Mouse (Mus musculus): ENCODE results near the gene Hid1. TPM values are rescaled to one million over a fixed set of nuclear protein-coding genes. Genes with fewer than 3 reads are reported as not detected.
A peak's percentile ranks its signal among the peaks of the same experiment; 100 is the strongest.

Gene Hid1
- polyA plus RNA-seq, 1 experiment from 2014 or later = 22.3 TPM

DNA sequence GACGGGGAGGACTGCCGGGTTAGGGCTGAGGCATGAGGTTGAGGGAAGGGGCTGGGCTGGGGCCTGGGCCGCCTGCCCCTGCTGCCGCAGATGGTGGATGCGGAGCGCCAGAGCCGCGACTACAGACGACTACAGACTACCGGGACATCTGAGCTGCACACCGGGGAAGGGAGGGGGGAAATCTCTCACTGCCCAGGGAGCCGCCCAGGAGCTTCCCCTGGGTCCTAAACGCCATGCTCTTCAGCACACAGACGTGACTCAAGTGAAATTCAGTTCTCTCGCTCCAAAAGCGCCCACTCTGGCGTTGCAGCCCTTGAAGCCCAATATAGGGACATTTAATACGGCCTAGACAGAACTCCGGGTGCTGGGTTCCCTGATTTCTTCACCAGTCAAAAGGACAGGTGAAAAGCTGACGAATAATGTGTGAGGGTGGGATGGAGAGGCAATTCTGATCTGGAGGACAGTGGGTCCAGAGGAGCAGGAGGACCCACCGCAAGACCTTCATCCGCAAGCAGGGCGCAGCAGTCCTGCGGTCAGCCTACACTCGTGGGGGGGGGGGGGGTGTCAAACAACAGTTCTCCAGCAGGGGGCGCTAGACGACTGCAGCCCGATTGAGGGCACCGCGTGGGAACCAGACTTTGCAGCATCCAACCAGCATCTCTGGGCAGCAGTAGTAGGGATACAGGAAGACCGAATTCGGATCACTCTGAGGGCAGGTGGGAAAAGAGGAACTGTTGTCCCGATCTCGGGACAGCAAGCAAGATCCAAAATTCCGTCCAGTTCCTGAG, 45.5 kb downstream of the Hid1 start, which contains the start of gene Ush1g:
Gene Ush1g, minus strand, starts transcription at position 136 of the 788 bp plus-strand sequence.
- Histone ChIP-seq H3K27me3 (ENCODE audit: control insufficient read depth, insufficient read depth, low read length) (peaks cover 77% of the 10 kb centered on the region), H3K27ac (ENCODE audit: low read depth, low read length) (no peak within 1 kb of the TSS), H3K36me3 (ENCODE audit: control insufficient read depth, insufficient read depth, low read length) (no peaks in the 10 kb centered on the region), H3K9me3 (ENCODE audit: control insufficient read depth, low read length) (no peaks in the 10 kb centered on the region), H3K9ac (ENCODE audit: low read length) (no peak within 1 kb of the TSS), H3K4me2 (ENCODE audit: low read depth, low read length, severe bottlenecking) (0 out of 2 replicates have a peak within 1 kb of the TSS, but pooled peaks have one; percentile 26), H3K4me3 (ENCODE audit: low read depth, low read length) (no peak within 1 kb of the TSS), H3K4me1 (replicated peaks; ENCODE audit: control insufficient read depth, insufficient read depth, low read length) (peaks cover 2% of the 10 kb centered on the region; the same call in 1 of the 2 replicates)
- 0 out of 2 replicates have a peak, but pooled peaks have one; percentile 12 for ATAC-seq (replicated peaks; ENCODE audit: low FRiP score)
- WGBS = 5% methylated on average over 35 of the region's 35 CpGs
- peak; percentile 94 for DNase-seq (ENCODE audit: low spot score)

DNA sequence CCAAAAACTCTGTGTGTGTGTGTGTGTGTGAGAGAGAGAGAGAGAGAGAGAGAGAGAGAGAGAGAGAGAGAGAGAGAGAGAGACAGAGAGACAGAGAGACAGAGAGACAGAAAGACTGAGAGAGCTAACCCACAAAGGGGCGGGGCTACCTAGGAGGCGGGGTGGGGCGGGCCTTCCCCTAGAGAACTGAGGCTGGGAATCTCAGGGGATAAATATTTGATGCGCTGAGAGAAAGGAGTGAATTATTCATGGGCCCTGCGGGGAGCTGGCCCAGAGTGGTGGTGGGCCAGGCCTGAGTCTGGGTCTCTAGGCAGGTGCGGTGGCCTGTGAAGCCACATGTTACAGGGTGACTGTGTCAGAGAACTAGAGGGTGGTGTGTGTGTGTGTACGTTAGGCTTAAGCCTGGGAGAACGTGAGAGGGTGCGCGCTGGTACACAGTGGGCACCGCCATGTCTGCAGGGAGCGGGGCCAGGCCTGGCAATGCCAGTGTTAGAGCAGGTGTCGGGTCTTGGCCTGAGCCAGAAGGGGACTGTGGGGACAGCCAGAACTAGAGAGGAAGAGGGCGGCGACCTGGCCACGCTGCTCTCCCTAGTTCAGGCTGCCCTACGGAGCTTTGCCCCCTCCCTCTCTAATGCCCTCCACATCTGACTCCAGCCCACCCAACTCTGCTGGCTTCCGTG, 47.7 kb downstream of the Hid1 start:
- DNase-seq (ENCODE audit: low spot score) = no peak
- no peak overlapping the region for H3K27ac ChIP-seq (ENCODE audit: low read depth, low read length)
- H3K4me2 ChIP-seq (ENCODE audit: low read depth, low read length, severe bottlenecking) = no peak overlapping the region
- H3K9ac ChIP-seq (ENCODE audit: low read length) = no peak overlapping the region
- no peak for ATAC-seq (replicated peaks; ENCODE audit: low FRiP score)
- H3K4me1 ChIP-seq (replicated peaks; ENCODE audit: control insufficient read depth, insufficient read depth, low read length) = peaks cover 2% of the 10 kb centered on the region; the same call in 1 of the 2 replicates
- 5% methylated on average over 18 of the region's 18 CpGs for WGBS
- H3K36me3 ChIP-seq (ENCODE audit: control insufficient read depth, insufficient read depth, low read length) = no peaks in the 10 kb centered on the region
- no peaks in the 10 kb centered on the region for H3K9me3 ChIP-seq (ENCODE audit: control insufficient read depth, low read length)
- peaks cover 89% of the 10 kb centered on the region for H3K27me3 ChIP-seq (ENCODE audit: control insufficient read depth, insufficient read depth, low read length)
- H3K4me3 ChIP-seq (ENCODE audit: low read depth, low read length) = no peak overlapping the region

DNA sequence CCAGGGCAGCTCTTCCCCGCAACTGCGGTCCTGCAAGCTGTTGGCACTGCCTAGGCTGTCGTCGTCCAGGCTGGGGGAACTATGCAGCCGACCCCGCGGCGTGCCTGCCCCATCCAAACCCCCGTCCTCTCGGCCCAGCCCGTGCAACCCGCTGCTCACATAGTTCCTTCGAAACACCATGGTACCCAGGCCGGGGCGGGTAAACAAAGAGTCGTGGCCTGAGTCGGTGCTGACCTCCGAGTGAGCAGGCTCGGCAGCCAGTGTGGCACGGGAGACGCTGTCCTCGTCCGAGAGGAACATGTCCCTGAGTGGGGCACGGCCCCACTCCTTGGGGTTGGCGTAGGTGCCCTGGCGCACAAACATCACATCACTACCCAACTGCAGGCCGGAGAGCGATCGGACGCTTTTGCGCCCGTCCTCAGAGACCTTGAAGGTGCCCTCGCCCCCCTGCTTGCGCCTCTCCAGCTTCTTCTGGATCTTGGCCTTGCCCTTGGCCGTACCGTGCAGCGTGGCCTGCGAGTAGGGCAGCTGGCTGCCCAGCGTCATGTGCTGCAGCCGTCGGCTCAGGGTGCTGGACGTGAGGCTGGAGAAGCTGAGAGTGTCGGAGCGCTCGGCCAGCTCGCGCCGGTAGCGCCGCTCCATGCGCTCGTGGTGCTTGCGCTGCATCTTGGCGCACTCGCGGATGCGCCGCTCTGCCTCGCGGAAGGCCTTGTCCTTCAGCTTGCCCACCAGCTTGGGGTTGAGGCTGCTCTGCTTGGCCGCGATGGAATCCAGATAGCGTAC, 49.1 kb downstream of the Hid1 start:
- ATAC-seq (replicated peaks; ENCODE audit: low FRiP score) (no peak), DNase-seq (ENCODE audit: low spot score) (no peak)
- no peak overlapping the region for H3K4me3 ChIP-seq (ENCODE audit: low read depth, low read length)
- no peaks in the 10 kb centered on the region for H3K9me3 ChIP-seq (ENCODE audit: control insufficient read depth, low read length)
- H3K4me2 ChIP-seq (ENCODE audit: low read depth, low read length, severe bottlenecking) = no peak overlapping the region
- no peak overlapping the region for H3K27ac ChIP-seq (ENCODE audit: low read depth, low read length)
- H3K27me3 ChIP-seq (ENCODE audit: control insufficient read depth, insufficient read depth, low read length) = peaks cover 81% of the 10 kb centered on the region
- H3K4me1 ChIP-seq (replicated peaks; ENCODE audit: control insufficient read depth, insufficient read depth, low read length) = peaks cover 2% of the 10 kb centered on the region; the same call in 1 of the 2 replicates
- no peaks in the 10 kb centered on the region for H3K36me3 ChIP-seq (ENCODE audit: control insufficient read depth, insufficient read depth, low read length)
- H3K9ac ChIP-seq (ENCODE audit: low read length) = no peak overlapping the region
- 6% methylated on average over 63 of the region's 63 CpGs for WGBS

DNA sequence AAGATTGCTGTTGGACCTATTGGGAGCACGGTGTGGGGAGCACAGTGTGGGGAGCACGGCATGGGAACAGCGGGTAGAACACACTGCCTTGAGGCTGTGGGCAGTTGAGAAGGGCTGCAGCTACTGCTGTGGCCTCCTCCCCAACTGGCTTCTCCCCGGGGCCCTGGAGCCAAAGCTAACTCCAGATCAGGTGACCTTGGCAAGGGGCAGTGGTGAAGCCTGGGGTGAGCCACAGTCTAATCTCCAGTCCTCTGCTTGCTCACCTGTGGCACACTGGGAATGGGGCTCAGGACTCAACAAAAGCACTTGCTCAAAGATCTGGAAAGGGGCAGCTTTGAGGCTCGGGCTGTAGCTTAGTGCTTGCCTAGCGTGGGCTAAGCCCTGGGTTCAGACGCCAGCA, 50.4 kb downstream of the Hid1 start:
- H3K9me3 ChIP-seq (ENCODE audit: control insufficient read depth, low read length) = no peaks in the 10 kb centered on the region
- no peak overlapping the region for H3K27ac ChIP-seq (ENCODE audit: low read depth, low read length)
- no peak overlapping the region for H3K4me2 ChIP-seq (ENCODE audit: low read depth, low read length, severe bottlenecking)
- no peak overlapping the region for H3K9ac ChIP-seq (ENCODE audit: low read length)
- DNase-seq (ENCODE audit: low spot score) = no peak
- ATAC-seq (replicated peaks; ENCODE audit: low FRiP score) = no peak
- H3K4me3 ChIP-seq (ENCODE audit: low read depth, low read length) = no peak overlapping the region
- peaks cover 1% of the 10 kb centered on the region; the same call in 1 of the 2 replicates for H3K4me1 ChIP-seq (replicated peaks; ENCODE audit: control insufficient read depth, insufficient read depth, low read length)
- WGBS = 62% methylated on average over 7 of the region's 7 CpGs
- H3K36me3 ChIP-seq (ENCODE audit: control insufficient read depth, insufficient read depth, low read length) = no peaks in the 10 kb centered on the region
- H3K27me3 ChIP-seq (ENCODE audit: control insufficient read depth, insufficient read depth, low read length) = peaks cover 69% of the 10 kb centered on the region

DNA sequence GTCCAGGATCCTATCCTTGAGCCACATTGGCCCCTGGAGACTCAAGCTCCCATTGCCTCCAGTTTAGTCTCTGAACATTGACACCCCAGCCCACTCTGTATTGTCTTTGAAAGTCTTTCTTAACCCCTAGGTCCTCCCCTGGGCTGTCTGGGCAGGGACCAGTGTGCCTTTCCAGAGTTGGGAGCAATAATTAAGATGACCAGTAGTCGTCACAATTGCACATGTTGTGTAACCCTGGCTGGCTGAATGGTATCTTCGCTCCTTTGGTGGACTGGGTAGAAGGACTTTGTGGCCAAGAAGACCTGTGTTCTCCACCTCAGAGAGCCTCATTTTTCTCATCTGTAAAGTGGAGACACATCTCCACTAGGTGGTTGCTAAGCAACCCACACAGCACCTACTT, 53.3 kb downstream of the Hid1 start:
- WGBS = 44% methylated on average over 2 of the region's 2 CpGs
- Histone ChIP-seq H3K9me3 (ENCODE audit: control insufficient read depth, low read length) (no peaks in the 10 kb centered on the region), H3K27me3 (ENCODE audit: control insufficient read depth, insufficient read depth, low read length) (peaks cover 40% of the 10 kb centered on the region), H3K4me1 (replicated peaks; ENCODE audit: control insufficient read depth, insufficient read depth, low read length) (no peaks in the 10 kb centered on the region), H3K27ac (ENCODE audit: low read depth, low read length) (no peak overlapping the region), H3K36me3 (ENCODE audit: control insufficient read depth, insufficient read depth, low read length) (no peaks in the 10 kb centered on the region), H3K9ac (ENCODE audit: low read length) (no peak overlapping the region), H3K4me3 (ENCODE audit: low read depth, low read length) (no peak overlapping the region), H3K4me2 (ENCODE audit: low read depth, low read length, severe bottlenecking) (no peak overlapping the region)
- ATAC-seq (replicated peaks; ENCODE audit: low FRiP score) (no peak), DNase-seq (ENCODE audit: low spot score) (no peak)

DNA sequence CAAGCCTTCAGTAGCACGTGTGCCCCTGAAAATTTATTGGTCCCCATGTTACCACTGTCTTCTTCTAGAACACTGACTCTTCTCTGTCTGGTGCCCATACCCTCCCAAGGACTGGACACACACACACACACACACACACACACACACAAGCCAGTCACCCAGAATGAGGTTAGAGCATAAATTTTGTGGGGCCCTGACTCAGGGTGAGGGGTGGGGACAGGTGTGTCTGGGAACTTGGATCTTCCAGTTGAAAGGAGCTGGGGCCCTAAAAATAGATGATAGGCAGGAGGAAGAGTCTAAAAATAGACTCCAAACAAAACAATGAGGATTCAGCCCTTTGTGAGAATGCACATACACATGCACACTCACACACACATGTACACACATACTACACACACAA, 58.8 kb downstream of the Hid1 start:
- H3K9me3 ChIP-seq (ENCODE audit: control insufficient read depth, low read length) = no peaks in the 10 kb centered on the region
- no peaks in the 10 kb centered on the region for H3K27me3 ChIP-seq (ENCODE audit: control insufficient read depth, insufficient read depth, low read length)
- H3K9ac ChIP-seq (ENCODE audit: low read length) = no peak overlapping the region
- H3K4me1 ChIP-seq (replicated peaks; ENCODE audit: control insufficient read depth, insufficient read depth, low read length) = peaks cover 4% of the 10 kb centered on the region; the same call in 1 of the 2 replicates
- H3K36me3 ChIP-seq (ENCODE audit: control insufficient read depth, insufficient read depth, low read length) = no peaks in the 10 kb centered on the region
- H3K4me2 ChIP-seq (ENCODE audit: low read depth, low read length, severe bottlenecking) = no peak overlapping the region
- DNase-seq (ENCODE audit: low spot score) = no peak
- WGBS = 71% methylated on average over 1 of the region's 1 CpGs
- H3K4me3 ChIP-seq (ENCODE audit: low read depth, low read length) = no peak overlapping the region
- H3K27ac ChIP-seq (ENCODE audit: low read depth, low read length) = no peak overlapping the region
- ATAC-seq (replicated peaks; ENCODE audit: low FRiP score) = no peak

DNA sequence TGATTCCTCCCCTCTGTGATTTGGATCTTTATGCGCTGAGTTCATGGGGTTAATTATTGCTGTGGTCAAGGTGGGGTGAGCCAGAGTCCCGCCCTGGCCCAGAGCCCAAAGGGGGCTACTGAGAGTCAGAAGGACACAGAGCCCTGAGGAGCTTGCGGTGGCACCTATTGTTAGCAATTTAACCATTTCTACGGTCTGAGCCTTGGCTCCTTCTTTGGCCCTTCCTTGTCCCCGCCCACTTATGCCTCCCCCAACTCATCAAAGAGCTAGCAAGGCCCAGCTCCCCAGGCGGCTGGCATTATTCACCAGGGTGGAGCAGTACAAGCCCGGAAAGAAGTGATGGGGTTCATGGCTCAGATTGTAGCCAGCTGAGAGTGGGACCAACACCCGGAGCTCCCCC, 60.7 kb downstream of the Hid1 start, which contains the start of gene Otop2:
Gene Otop2, plus strand, starts transcription at position 301 of the 400 bp plus-strand sequence.
- Histone ChIP-seq H3K4me3 (ENCODE audit: low read depth, low read length) (no peak within 1 kb of the TSS), H3K4me2 (ENCODE audit: low read depth, low read length, severe bottlenecking) (no peak within 1 kb of the TSS), H3K36me3 (ENCODE audit: control insufficient read depth, insufficient read depth, low read length) (no peaks in the 10 kb centered on the region), H3K9me3 (ENCODE audit: control insufficient read depth, low read length) (no peaks in the 10 kb centered on the region), H3K4me1 (replicated peaks; ENCODE audit: control insufficient read depth, insufficient read depth, low read length) (peaks cover 4% of the 10 kb centered on the region; the same call in 1 of the 2 replicates), H3K27me3 (ENCODE audit: control insufficient read depth, insufficient read depth, low read length) (no peaks in the 10 kb centered on the region), H3K9ac (ENCODE audit: low read length) (0 out of 2 replicates have a peak within 1 kb of the TSS, but pooled peaks have one; percentile 6), H3K27ac (ENCODE audit: low read depth, low read length) (no peak within 1 kb of the TSS)
- DNase-seq (ENCODE audit: low spot score) (no peak), ATAC-seq (replicated peaks; ENCODE audit: low FRiP score) (no peak)
- WGBS = 16% methylated on average over 8 of the region's 8 CpGs

DNA sequence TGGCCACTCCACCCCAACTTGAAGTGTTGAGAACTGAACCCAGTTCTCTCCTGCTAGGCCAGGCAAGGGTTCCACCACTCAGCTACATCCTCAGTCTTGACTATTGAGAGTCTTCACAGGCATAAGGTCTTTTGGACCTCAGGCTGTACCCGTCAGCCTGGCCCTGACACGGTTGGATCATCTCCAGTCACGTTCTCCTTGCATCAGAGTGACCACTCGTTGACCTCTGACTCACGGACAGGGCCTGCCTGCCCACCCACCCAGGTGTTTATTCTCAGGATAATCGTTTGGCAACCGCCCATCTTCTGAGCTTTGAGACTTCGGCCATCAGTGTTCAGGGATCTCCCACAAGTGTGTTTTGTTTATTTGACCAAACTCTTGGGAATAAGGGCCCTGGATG, 64.4 kb downstream of the Hid1 start:
- Histone ChIP-seq H3K9ac (ENCODE audit: low read length) (no peak overlapping the region), H3K4me3 (ENCODE audit: low read depth, low read length) (no peak overlapping the region), H3K36me3 (ENCODE audit: control insufficient read depth, insufficient read depth, low read length) (no peaks in the 10 kb centered on the region), H3K27ac (ENCODE audit: low read depth, low read length) (no peak overlapping the region), H3K9me3 (ENCODE audit: control insufficient read depth, low read length) (no peaks in the 10 kb centered on the region), H3K27me3 (ENCODE audit: control insufficient read depth, insufficient read depth, low read length) (no peaks in the 10 kb centered on the region; the same call in 1 of the 2 replicates), H3K4me2 (ENCODE audit: low read depth, low read length, severe bottlenecking) (no peak overlapping the region), H3K4me1 (replicated peaks; ENCODE audit: control insufficient read depth, insufficient read depth, low read length) (peaks cover 4% of the 10 kb centered on the region; the same call in 1 of the 2 replicates)
- 80% methylated on average over 8 of the region's 8 CpGs for whole genome bisulfite sequencing
- ATAC-seq (replicated peaks; ENCODE audit: low FRiP score) = no peak
- DNase-seq (ENCODE audit: low spot score) = no peak

Data from forebrain, embryonic 11.5 days (tissue).